Mouse (Mus musculus): Measurements from ENCODE around the gene Islr2.

The Islr2 gene

GRCm38 (mm10) chr9:58153095-58153494, 51.0 kb downstream of the Islr2 start:
- DNase-seq (ENCODE audit: low read depth, low spot score): no peak

- DNase-seq (ENCODE audit: low read depth, low spot score): no peak
Observed at GRCm38 (mm10) chr9:58150733-58151361, 53.3 kb downstream of the Islr2 start.

DNA sequence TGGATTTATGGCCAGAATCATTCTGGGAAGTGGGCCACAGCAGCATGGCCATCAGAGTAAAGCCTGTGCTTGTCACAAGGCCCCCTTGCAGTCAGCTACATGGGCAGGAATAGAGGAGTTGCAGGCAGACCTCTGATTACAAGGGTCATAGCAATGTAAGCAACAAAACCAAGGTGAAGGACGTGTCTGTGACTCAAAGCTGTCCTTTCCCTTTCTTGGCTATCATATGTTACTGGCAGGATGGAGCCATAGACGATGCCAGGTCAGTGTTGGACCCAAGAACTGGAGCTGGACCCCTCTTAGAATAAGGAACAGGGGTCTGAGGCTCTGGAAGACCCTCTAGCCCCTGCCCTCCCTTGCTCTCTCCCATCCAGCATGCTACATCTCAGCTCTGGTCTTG, 55.3 kb downstream of the Islr2 start:
- DNase-seq (ENCODE audit: low read depth, low spot score): no peak

Data from mesoderm, embryonic 11.5 days (tissue).